Mouse (Mus musculus): ENCODE results near the gene Hbb-y.
"Not testable (repeated sequence)": the region's sequence is repeated elsewhere in the genome, so short reads cannot be mapped to it uniquely, and the experiment has no call there.

Hbb-y gene

DNA sequence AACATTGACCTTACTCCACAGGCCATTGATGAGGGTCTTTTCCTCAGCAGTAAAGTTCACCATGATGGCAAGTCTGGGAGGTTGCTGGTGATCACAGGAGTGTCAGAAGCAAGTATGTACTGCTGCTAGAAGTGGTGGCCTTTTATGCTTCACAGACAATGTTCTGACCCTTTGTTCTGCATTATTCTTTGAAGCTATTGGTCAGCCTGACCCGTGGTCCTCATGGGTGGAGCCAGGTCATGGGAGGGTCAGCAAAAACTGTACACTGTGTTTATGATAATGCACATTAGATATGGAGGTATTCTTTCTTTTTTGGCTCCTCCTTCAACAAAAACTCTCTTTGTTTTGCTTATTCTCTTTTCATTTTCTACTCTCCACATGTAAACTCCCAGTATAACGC, at the start of gene Hbb-y:
Hbb-y (minus strand) TSS at position 127 of the 400 bp plus-strand sequence.
- no peak for DNase-seq (ENCODE audit: low read depth, low spot score)

DNA sequence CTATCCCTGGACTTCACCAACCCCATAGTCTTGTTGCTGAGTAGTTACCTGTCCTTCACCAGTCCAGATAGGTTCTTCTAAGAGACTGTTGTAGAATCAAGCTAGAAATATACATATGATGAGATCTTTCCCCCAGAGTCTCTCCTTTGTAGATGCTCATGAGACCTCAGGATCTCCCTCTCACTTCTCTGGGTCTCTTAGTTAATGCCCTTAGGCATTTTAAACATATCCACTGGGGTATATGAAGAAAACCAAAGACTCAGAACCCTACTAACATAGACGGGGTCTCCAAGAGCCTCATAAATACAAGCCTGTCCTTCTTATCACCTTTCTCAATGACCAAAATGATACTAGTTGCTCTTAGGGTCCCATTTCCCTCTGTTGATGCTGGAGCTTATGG, 41.4 kb upstream of the Hbb-y start, which contains the start of gene Olfr64:
Olfr64 (minus strand) TSS at position 101 of the 400 bp plus-strand sequence.
- DNase-seq (ENCODE audit: low read depth, low spot score): no peak

DNA sequence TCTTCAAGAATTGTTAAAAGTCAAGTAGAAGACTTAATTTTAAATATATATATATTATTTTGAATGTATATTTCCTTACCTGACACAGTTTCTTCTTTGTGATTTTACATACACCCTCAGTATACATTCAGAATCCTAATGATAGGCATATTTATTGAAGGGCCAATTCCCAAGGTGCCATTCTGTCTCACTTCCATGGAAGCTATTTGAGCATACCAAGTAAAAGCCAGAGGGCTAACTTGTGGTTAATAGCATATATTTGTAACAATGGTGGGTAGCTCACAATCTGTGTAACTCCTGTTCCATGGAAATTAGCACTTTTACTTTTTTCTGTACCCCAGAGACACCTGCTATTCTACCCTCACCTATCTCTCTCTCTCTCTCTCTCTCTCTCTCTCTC, 33.1 kb upstream of the Hbb-y start, which contains the start of gene Olfr66:
Olfr66 (minus strand) TSS at position 101 of the 400 bp plus-strand sequence.
- DNase-seq (ENCODE audit: low read depth, low spot score): no peak

DNA sequence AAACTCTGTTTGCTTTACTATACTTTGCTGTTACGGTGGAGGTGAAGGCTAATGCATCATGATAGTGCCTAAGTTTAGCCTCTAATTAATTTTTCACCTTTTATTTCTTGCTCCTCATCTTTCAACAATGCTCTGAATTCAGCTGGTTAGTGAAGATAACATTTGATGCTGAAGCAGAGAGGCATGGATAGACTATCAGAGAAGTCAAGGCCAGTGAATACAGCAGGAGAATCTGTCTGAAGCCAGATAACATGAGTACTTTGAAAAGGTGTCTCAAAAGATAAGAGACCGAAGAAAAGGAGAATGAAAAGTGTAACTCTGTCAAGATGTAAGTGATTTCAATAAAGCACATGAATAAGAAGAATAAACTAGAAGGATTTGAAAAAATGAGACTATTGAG, 24.1 kb upstream of the Hbb-y start:
- no peak for DNase-seq (ENCODE audit: low read depth, low spot score)

DNA sequence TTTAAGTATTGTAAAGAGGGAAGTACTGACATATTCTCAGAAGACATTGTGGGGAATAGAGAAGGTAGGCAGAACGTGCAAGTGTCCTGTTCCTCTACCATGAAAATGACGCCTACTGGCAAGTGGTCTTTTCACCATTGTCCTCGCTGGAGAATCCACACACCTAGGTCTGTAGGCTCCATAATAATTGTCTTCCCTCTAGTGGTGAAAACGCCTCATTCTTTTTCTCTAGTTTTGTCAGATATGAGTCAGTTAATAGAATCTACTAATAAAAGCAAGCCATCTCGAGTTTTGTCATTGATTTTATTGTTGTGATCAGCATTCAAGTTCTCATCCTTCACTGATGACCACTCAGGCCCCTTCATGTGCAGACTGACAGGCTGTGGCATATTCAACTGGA, 21.4 kb upstream of the Hbb-y start:
- DNase-seq (ENCODE audit: low read depth, low spot score): no peak

DNA sequence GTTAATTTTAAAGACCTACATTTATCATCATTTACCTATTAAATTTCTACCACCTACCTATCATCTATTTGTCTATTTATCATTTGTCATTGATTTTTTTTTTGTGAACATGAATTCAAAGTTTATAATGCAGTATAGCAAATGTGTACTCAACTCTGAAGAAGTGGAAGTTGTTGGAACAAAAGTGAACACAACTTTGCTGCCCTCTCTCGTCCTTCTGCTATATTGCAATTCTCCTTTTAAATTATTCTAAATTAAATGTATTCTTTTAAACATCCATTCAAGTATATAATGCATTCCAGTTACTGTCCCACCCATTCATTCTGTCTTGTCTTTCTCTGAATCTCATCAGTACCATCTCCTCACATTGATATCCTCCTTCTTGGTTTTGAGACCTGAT, 20.0 kb upstream of the Hbb-y start:
- DNase-seq (ENCODE audit: low read depth, low spot score): no peak

DNA sequence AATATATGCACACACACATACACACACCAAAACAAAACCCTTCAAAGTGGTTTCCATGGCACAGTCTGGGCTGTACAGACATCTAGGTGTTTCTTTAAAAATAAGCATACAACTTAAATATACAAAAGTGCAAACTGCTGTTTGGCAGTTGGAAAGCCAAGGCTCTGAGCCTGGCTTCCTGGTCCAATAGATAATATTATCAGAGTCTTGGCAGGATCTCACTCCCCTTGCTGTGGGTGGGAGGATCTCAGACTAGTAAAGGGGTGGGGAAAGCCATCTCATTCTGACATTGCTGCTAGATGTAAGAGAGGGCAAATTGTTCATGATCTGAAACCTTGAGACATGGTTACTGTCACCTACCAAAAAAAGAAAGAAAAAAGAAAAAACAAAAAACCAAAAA, 17.7 kb upstream of the Hbb-y start:
- no peak for DNase-seq (ENCODE audit: low read depth, low spot score)

DNA sequence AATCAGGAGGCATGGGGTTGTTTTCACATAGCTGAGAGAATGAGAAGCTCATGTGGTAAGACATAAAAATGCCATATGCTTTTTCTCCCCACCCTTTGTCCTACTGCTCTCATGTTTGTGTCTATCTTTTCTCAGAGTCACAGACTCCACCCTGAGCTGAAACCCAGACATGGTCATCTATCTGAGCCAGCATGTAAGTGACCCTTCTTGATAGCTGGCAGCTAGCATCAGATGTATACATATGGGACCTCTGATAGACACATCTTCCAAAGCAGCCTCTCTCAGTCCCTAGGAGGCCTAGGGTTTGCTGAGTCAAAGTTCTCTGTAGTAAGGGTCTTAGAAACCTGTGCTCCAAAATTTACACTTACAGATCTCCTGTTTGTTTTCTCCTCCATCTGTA, 12.7 kb upstream of the Hbb-y start:
- DNase-seq (ENCODE audit: low read depth, low spot score): no peak

DNA sequence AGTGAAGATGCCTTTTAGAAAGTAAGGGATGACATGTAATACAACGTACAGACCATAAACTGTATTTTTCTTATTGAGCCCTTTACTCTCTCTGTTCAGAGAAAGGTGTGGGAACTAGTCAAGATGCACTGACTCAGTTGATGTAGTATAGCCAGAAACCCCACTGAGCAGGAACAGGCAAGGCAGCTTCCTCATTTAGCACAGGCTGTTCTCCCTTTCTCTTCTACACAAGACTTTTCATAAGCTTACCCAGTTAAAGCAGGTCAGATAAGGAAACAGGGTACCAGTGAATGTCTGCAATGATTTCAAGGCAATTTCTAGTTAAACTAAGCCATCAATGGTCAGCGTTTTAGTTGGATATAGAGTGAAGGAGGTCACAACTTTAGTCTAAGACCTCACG, 8.5 kb upstream of the Hbb-y start:
- no peak for DNase-seq (ENCODE audit: low read depth, low spot score)

DNA sequence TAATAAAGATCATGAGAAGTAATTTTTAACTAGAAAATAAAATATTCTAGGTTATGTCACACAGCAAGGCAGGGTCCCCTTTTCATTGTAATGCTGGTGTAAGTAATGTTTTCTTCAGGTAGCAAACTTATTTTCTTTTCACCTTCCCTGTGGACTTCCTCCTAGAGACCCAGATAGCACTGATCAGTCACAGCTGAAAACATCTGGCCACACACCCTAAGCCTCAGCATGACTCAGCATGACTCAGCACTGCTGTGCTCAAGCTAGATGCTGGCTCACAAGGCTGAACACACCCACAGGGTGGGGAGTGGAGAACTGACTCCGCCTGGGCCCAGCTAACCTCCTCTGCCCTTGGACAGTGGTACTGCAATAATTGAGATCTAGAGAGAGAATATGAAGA, 7.8 kb upstream of the Hbb-y start:
- peak; percentile 91 for DNase-seq (ENCODE audit: low read depth, low spot score)

DNA sequence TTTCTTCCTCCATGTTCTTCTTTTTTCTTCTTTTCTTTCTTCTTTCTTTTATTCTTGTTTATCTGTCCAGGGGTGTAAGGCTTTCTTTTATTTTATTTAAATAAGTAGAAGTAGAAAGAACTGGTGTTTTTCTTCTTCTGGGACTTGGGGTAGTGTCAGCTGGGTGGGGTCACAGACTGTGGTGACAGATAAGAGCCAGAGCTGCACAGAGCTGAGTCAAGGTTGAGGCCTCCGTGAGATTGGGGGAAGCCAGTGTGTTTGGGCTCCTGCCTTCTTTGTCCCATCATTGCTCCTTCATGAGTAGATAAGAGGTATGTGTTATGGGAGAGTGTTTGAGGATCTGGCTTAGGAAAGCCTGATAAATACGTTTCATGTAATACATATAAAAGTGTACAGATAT, 6.1 kb upstream of the Hbb-y start:
- DNase-seq (ENCODE audit: low read depth, low spot score): no peak

DNA sequence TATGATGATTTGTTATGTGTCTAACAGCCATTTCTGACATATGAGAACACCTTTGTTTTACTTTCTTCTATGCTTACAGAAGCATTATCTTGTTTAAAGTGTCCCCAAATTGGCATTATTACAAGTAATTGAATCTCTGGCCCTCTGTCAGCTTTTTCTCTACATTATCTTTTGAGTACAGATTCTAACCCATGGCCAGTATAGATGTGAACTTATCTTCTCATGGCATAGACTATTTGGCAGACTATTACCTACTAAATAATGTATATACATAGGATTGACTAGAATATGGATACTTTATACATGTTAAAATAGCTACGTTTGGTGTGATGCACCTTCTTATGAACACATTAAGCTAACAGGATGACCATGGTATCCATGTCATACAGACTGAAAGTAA, 1.7 kb upstream of the Hbb-y start:
- DNase-seq (ENCODE audit: low read depth, low spot score): no peak

DNA sequence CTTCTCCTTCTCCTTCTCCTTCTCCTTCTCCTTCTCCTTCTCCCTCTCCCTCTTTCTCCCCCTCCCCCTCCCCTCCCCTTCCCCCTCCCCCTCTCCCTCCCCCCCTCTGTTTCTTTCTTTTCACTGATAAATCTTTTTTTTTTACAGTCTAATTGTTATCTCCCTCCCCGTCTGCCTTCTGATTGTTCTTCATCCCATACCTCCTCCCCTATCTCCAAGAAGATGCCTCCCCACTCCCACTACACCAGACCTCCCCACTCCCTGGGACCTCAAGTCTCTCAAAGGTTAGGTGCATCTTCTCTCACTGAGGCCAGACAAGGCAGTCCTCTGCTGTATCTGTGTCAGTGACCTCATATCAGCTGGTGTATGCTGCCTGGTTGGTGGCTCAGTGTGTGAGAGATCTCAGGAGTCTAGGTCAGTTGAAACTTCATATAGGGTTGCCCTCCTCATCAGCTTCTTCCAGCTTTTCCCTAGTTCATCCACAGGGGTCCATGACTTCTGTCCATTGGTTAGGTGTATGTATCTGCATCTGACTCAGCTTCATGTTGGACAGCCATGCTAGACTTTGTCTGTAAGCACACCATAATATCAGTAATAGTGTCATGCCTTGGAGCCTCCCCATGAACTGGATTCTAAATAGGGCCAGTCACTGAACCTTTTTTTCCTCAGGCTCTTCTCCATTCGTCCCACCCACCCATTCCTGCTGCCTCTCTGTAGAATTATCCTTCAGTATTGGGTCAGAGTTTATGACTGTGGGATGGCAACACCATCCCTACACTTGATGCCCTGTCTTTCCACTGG, 8.3 kb downstream of the Hbb-y start:
- no peak for DNase-seq (ENCODE audit: low read depth, low spot score)

DNA sequence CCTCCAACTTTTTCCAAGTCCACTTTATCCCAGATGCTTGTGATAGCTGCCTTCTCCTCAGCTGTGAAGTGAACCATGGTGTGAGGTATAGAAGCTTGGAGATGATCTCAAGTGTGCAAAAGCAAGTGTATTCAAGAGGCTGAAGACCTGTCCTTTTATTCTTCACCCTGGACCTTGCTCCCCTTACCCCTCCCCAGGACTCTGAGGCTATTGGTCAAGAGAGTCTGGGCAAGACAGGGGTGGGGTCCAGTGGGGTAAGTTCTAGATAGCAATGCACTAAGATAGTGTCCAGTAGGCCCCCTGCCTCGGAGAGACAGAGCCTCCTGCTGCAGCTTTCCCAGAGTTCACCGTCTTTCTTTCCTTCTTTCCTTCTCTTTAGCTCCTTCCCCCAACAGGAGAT, 10.0 kb downstream of the Hbb-y start, which contains the start of gene Hbb-bh1:
Hbb-bh1 (minus strand) TSS at position 131 of the 400 bp plus-strand sequence.
- DNase-seq (ENCODE audit: low read depth, low spot score): no peak

DNA sequence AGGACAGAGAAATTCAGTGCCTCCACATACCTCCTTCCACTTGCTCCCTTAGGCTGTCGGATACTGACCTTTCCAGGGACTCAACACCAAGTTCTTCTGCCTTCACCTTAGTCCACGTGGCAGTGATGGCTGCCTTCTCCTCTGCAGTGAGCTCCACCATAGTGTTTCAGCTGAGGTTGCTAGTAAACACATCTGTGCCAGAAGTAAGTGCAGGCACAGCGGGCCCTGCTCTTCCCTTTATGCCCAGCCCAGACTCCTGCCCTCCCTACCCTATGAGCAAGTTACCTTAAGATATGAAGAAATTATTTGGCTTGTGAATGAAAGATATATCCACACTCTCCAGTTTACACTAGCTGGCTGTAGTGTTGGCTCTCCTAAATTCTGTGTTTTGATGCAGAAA, 12.7 kb downstream of the Hbb-y start, which contains the start of gene Hbb-bh2:
Hbb-bh2 (minus strand) TSS at position 253 of the 400 bp plus-strand sequence.
- no peak for DNase-seq (ENCODE audit: low read depth, low spot score)

DNA sequence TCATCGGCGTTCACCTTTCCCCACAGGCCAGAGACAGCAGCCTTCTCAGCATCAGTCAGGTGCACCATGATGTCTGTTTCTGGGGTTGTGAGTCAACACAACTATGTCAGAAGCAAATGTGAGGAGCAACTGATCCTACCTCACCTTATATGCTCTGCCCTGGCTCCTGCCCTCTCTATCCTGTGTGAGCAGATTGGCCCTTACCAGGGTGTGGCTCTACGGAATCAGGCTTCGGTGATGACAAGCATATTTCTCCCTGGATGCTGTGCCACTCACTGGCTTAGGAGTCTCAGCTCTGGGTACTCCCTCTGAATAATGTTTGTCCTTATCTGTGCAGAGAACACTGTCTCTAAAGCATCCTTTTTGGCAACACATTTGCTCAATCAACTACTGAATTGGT, 25.2 kb downstream of the Hbb-y start, which contains the start of gene Hbb-bs:
Hbb-bs (minus strand) TSS at position 289 of the 400 bp plus-strand sequence.
- no peak for DNase-seq (ENCODE audit: low read depth, low spot score)

DNA sequence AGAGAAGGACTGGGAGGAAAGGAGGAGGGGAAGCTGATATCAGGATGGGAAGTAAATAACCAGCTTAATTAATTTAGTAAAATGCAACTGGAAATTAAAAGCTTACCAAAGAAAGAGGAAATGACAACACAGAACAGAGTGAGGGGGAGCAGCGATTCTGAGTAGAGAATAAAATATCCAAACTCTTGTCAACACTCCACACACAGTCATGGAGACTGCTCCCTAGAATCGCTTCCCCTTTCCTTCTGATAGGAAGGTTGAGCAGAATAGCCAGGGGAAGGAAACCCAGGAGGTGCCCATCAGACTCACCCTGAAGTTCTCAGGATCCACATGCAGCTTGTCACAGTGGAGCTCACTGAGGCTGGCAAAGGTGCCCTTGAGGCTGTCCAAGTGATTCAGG, 25.9 kb downstream of the Hbb-y start:
- DNase-seq (ENCODE audit: low read depth, low spot score): not testable (repeated sequence)

DNA sequence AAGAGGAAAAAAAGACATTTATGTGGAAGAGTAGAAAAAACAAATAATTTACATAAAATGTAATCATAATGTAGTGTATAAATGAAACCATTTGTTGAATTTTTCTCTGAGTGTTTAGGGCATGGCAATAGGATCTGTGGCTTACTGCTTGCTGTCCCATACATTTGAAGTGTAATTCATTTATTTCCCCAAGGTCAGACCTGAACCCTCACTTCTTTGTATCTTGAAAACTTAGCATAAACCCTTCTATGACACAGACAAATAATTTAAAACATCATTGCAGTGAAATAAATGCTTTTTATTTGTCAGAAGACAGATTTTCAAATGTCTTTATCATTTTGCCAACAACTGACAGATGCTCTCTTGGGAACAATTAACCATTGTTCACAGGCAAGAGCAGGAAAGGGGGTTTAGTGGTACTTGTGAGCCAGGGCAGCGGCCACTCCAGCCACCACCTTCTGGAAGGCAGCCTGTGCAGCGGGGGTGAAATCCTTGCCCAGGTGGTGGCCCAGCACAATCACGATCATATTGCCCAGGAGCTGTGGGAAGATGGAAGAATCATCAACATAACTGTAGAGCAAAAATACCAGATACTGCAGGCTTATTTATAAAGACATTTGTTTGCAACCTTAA, 26.6 kb downstream of the Hbb-y start:
- no peak for DNase-seq (ENCODE audit: low read depth, low spot score)

DNA sequence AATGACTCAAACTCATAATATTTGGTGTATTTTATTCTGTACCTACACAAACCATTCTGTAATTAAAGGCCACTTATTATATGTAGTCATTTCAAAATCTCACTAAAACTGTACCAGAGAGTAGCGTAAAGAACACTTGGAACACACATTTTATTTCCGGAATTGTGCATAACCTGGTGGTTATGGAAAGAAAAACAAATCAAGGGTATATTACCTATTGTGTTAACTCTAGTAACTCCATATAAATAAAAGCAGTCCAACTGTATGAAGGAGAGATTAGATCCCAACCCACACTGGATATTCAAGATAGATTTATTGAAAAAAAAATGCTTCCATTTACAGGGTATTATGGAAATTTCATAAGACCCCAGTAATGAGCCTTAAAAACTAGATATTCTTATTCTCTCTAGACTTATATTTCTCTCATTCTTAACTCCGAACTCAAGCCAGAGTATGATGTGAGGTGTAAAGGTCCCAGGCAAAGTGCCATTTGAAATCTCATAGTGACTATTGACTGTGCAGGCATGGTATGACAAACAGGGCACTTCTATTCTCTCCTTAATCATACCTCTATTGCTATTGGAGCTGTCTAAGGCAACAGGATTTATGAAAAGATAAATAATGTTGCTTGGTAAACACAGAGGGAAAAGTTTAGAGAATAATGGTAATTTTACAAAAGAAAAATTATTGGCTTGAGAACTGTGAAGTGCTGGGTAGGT, 27.3 kb downstream of the Hbb-y start:
- no peak for DNase-seq (ENCODE audit: low read depth, low spot score)

DNA sequence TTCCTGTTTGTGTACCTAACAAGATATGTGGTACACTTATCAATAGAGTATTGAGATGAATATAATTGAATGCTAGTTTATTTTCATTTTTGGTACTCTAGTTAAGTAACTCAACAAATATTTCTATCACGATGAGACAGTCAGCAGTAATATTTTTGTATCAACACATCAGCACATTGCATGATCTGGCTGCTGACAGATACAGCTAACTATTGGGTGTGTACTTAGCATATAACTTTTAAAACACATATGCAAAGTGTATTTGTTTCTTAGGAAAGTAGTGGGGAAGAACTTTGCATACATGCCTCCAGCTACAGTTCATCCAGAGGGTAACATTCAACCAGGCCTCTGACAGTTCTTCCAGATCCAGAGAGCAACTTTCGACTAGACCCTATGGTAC, 28.4 kb downstream of the Hbb-y start:
- no peak for DNase-seq (ENCODE audit: low read depth, low spot score)

DNA sequence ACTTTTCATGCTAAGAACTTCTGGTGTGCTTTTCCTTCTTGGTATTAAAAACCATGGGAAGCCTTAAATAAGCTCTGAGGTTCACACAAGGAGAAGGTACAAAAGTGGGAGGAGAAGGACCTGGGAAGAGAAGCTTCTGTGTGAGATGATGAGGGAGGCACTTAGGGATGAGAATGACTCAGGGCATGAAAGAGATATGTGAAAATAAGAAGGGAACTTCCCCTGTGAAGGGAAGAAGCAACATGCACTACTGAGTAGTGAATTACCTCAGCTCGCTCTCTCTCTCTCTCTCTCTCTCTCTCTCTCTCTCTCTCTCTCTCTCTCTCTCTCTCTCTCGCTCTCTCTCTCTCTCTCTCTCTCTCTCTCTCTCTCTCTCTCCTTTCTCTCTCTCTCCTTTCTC, 37.9 kb downstream of the Hbb-y start:
- DNase-seq (ENCODE audit: low read depth, low spot score): not testable (repeated sequence)

DNA sequence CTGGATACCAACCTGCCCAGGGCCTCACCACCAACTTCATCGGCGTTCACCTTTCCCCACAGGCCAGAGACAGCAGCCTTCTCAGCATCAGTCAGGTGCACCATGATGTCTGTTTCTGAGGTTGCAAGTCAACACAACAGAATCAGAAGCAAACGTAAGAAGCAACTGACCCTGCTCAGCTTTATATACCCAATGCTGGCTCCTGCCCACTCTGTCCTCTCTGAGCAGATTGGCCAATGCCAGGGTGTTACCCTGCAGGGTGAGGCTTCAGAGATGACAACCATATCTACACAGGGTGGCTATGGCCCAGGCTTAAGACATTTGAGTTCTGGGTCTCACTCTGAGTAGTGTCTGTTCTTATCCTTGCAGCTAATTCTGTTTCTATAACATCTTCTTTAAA, 39.2 kb downstream of the Hbb-y start, which contains the start of gene Hbb-bt:
Hbb-bt (minus strand) TSS at position 231 of the 400 bp plus-strand sequence.
- no peak for DNase-seq (ENCODE audit: low read depth, low spot score)

Measured in R1 (cell line).